Mouse (Mus musculus): ENCODE results near the gene Hmgb2. TPM values are rescaled to one million over a fixed set of nuclear protein-coding genes. Genes with fewer than 3 reads are reported as not detected.
"Not testable (repeated sequence)": the region's sequence is repeated elsewhere in the genome, so short reads cannot be mapped to it uniquely, and the experiment has no call there.

The Hmgb2 gene
- polyA plus RNA-seq (2012; rRNA removed) = 7.4 and 8.3 TPM in 2 replicates

DNA sequence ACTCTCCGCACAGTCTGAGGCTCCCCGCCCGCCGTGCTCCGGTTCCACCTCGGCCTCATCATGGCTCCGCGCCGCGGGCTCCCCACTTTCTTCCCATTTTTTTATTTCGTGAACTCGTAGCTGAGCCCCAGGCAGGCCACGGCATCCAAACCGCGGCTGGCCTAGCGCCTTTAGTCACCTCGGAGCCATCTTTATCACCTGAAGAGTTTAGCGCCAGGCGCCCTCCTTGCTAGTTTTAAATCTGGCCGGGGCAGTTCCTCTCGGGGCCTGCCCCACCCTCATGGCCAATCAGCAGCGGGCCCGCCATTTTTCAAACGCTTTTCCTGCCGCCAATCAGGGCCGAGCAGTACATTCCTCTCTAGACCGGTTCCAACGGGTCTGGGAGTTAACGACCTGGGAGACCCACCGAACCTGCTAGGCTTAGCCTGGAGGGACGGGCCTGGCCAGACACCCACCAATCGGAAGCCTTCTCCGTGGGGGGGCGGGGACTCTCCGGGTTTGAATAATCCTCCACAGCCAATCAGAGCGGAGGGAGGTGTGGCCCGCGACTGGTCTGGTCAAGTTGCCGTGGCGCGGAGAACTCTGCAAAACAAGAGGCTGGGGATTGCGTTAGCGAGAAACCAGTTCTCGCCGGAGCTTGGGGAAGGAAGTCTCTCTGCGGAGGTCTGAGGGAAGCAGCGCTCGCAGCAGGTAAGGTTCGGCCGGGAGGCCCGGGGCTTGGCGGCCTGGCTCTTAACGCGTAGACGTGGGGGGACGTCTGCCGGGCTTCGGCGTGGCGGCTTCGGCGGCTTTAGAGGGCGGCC, at the start of gene Hmgb2:
Hmgb2 (plus strand) TSS at position 592 of the 803 bp plus-strand sequence.
- DNase-seq (ENCODE audit: extremely low spot score in 1 of 2, low spot score in 1 of 2) = peak; percentile 99 to 100

DNA sequence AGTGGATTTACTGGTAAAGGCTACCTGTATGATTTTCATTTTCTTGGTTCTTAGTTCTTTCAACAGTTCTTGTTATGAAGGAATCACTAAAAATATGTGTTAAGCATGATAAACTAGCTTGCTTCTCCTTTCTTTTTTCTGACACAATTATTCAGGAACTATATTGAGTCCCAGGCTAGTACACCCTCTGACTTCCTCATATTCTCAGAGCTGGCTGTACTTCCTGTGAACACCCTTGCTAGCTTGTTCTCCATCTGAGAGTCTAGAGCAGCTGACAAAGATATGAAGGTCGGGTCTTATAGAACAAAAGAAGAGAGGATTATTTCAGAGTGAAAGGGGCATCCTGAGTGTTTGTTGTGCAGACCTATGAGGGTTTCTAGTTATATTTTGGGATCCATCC, 48.9 kb upstream of the Hmgb2 start:
- no peak for DNase-seq (ENCODE audit: extremely low spot score in 1 of 2, low spot score in 1 of 2)

DNA sequence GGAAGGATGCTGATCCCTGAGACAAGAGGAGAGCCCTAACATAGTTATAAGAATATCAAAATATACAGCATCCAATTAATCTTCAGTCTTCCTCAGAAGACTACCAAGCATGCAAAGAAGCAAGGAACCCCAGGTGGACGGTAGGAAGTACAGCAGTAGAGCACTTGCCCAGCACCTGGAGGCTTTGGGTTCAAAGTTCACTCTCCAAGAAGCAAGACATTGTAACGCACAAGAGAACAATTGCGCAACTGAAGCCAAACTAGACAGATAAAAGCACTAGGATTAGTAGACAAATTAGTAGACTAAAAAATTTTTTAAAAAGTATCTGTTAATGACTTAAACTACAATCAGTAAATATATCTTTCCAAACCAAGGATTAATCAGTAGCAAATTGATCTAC, 48.0 kb upstream of the Hmgb2 start:
- no peak for DNase-seq (ENCODE audit: extremely low spot score in 1 of 2, low spot score in 1 of 2)

DNA sequence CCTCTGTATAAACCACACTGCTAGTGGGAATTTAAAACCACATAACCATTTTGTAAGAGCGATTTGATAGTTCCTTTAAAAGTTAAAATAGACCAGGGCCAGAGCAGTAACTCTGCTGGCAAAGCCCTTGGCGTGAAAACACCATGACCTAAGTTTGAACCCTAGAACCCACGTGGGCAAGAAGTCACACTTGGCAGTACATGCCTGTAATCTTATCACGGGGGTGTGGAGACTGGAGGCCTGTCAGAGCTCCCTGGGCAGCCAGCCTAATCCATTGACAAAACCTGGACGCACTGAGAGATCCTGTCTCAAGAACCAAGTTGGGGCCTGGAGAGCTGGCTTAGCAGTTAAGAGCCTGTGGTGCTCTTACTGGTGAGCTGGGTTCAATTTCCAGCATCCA, 43.1 kb upstream of the Hmgb2 start:
- DNase-seq (ENCODE audit: extremely low spot score in 1 of 2, low spot score in 1 of 2) = peak in 1 of 2 experiments; percentile 12

DNA sequence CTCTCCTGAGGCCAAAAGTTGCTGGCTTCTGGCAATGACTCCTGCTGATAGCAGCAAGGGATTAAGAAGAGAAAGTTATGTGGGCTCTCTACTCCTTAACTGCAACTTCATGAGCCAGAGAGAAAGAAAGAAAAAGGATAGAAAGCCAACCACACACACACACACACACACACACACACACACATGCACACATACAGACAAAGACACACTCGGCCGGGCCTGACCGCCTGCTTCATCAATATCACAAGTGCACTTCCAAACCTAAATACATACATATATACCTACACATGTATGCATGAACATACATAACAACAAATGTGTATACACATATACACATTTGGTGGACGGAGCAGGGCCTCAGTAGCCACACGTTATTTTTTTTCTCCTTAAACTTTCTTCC, 40.8 kb upstream of the Hmgb2 start:
- DNase-seq (ENCODE audit: extremely low spot score in 1 of 2, low spot score in 1 of 2) = no peak

DNA sequence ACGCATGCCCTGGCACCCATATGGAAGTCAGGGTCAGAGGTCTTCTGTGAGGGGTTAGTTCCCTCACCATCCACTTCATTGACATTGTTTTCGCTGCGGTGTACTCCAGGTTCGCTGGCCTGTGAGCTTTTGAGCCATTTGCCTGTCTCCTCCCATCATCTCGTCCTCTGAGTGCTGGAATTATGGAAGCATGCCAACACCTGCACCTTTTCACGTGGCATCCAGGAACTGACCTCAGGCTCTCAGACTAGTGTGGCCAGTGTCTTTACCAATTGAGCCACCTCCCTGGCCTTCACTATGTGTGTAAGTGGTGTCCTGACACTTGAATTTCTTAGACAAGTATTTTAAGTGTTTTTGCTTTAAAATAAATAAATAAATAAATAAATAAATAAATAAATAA, 38.0 kb upstream of the Hmgb2 start:
- no peak for DNase-seq (ENCODE audit: extremely low spot score in 1 of 2, low spot score in 1 of 2)

DNA sequence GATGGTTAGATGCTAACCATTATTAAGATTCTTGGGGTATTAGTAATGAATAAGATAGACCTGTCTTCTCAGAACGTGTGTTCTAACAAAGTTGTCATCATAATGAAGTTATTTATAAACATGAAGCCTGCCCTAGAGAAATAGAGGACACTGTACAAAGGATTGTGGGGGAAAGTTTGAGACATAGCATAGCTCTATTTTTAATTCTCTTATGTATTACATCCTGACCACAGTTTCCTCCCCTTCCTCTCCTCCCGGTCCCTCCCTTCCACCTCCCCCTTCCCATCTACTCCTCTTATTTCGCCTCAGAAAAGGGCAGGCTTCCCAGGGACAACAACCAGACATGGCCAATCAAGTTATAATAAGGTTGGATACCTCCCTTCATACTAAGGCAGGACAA, 33.3 kb upstream of the Hmgb2 start:
- DNase-seq (ENCODE audit: extremely low spot score in 1 of 2, low spot score in 1 of 2) = no peak

DNA sequence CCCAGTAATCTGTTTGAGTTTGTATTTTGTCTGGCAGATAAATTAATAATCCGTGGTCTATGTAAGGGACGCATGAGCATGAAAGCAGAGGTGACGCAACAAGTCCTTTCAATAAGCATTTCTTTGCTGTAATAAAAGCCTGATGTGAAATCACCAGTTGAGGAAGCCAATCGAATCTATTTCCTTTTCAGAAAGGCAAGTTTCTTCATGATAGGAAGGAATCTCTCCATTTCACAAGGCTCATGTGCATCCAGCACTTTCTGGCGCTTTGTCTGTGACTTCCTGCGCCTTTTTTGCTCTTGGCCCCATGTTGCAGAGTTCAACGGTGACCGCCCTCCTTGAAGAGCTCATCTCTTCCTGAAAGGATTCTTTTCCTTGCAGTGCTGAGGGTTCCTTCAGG, 32.0 kb upstream of the Hmgb2 start:
- no peak for DNase-seq (ENCODE audit: extremely low spot score in 1 of 2, low spot score in 1 of 2)

DNA sequence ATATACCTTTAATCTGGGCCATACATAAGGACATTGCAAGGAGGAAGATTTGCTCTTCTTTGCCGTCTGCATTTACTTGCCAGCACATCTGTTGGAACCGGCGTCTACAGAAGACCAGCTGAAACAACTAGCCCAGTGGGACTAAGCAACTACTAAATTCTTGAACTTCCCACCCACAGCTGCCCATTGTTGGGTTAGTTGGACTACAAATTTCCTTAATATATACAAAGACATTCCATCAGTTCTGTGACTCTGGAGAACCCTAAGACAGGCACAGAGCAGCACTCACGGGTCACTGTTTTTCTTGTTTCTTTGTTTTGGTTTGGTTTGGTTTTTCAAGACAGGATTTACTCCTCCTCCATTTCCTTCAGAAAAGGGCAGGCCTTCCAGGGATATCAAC, 31.1 kb upstream of the Hmgb2 start:
- no peak for DNase-seq (ENCODE audit: extremely low spot score in 1 of 2, low spot score in 1 of 2)

DNA sequence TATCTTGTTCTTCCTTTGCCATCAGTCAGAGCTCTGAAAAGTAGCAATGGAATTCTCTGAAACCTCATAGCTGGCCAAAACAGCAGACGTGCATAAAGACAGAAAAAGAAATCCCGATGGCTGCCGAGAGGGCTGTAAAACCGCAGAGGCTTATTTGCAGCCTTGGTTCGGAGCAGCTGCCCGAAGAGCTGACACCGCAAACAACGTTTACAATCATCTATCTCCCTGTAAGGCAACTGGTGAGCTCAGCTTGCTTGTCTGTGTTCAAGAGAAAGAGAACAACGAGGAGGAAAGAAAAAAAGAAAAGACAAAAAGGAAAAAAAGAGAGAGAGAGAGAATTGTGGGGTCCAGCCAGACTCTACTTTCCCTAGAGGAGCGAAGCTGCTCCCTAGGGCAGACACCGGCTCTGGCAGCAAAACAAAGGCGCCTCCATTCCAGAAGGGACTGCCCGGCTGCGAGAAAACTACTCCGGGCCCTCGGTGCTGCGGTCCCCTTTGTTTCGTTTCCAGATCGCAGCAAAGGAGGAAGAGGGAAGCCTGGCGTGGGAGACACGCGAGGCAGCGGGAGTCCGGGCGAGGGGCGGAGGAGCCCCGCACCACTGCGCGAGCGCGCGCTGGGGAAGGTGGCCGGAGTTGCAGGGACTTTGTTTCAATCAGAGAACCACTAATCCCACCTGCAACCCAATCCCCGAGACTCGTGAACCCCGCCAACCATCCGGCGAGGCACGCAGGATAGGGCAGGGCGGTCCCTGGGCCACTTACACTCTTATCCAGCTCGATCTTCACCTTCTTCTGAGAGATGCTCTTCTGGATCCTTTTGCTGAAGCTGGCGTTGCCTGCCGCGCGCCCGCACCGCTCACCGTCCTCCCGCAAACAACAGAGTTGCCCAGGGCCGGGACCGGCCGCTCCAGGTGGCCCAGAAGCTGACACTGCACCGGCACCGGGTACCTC, 24.9 kb upstream of the Hmgb2 start:
- DNase-seq (ENCODE audit: extremely low spot score in 1 of 2, low spot score in 1 of 2) = peak in 1 of 2 experiments; percentile 31

DNA sequence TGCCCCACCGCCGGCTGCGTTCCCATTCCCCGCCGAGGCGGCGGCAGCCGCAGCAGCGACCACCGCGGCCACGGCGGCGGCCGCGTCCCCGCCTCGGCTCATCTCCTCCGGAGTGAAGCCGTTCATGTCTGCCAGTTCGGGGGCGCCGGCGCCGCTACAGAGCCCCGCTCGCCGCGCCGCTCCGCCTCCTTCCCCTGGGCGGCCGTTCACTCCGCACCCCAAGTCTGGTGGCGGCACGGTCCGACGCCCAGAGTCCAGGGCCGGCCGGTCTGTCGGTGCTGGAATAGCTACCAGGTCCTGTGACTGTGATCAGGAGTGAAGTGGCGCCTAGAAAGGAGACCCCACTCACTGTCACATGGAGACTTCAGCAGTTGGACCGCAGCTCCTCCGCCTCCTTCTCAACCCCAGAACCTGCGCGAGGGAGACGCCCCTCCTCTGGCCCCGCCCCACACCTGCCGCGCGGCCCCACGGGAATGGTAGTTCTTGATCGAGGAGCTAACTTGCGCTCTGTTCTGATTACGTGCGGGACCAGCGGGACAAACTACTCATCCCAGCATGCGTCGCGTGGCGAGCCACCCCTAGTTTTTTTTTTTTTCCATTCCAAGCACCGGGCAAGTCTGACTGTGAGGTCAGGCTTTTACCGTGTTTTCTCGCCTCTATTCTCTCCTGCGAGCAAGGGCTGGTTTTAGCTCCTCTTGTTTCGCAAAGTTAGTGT, 24.1 kb upstream of the Hmgb2 start, which contains the start of gene Sap30:
Sap30 (minus strand) TSS at position 420 of the 715 bp plus-strand sequence.
- peak; percentile 96 to 98 for DNase-seq (ENCODE audit: extremely low spot score in 1 of 2, low spot score in 1 of 2)

DNA sequence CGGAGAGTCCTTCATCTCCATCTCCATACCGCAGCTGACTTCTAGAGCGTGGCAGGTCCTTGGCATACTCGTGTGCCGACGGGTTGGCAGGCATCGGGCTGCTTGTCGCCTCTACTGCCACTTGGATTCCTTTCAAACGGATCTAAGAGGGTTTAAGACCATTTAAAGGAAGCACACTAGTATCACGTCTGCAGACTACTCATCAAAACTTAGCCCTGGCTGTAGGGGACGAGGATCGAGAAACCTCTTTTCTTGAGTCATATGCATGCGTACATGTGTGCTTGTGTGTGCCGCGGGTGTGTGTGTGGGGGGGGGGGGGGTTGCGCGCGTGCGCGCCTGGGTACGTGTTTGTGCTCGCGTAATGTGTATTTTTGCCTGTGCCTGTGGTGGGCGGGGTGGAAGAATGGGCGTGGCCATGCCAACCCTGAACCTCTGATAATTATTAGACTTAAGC, 23.4 kb upstream of the Hmgb2 start:
- DNase-seq (ENCODE audit: extremely low spot score in 1 of 2, low spot score in 1 of 2) = peak in 1 of 2 experiments; percentile 54

DNA sequence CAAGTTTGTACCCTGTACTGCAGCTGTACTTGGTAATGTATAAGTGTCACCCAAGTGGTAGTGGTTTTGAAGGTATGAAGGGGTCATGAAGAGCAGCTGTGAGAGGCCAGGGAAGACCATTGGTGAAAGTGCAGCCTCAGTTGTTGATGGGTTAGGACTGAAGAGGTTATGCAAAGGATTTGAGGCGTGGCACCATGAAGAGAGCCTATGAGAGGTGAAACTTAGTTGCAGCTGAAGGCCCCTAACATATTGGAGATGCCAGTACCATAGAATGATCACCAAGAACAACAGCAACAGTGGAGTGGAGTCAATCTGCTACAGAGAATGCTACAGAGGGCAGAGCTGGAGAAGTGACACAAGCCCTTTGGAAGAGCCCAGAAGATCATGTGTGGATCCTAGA, 22.3 kb upstream of the Hmgb2 start:
- DNase-seq (ENCODE audit: extremely low spot score in 1 of 2, low spot score in 1 of 2) = no peak

DNA sequence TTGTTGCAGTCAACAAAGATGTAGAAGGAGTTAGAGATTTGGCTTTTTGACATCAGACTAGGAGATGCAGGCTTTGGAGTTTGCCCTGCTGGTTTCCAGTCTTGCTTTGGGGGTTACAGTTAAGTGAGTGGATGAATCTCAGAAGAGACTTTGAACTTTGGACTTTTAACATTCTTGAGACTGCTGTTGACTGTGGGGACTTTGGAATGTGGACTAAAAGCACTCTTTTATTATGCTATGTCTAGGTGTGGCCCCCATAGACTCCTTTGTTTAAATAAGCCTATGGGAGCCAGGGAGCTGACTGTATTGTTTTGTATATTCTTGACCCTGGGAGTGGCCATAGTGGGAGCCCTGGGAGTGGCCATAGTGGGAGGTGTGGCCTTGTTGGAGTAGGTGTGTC, 21.8 kb upstream of the Hmgb2 start:
- DNase-seq (ENCODE audit: extremely low spot score in 1 of 2, low spot score in 1 of 2) = no peak

DNA sequence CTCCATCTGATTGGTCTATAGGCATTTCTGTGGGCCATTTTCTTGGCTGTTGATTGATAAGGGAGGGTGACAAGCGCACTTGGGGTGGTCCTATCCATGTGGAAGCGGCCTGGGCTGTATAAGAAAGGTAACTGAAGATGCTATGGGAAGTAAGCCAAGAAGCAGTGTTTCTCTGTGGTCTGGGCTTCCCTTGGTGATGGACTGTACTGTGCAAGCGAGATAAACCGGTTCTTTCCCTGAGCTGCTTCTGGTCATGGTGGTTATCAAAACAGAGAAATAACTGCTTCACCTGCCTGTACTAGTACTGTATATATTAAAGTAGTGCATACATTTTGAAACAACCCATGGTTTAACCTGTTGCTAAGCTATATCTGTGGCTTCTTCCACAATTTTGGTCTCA, 19.8 kb upstream of the Hmgb2 start:
- DNase-seq (ENCODE audit: extremely low spot score in 1 of 2, low spot score in 1 of 2) = no peak

DNA sequence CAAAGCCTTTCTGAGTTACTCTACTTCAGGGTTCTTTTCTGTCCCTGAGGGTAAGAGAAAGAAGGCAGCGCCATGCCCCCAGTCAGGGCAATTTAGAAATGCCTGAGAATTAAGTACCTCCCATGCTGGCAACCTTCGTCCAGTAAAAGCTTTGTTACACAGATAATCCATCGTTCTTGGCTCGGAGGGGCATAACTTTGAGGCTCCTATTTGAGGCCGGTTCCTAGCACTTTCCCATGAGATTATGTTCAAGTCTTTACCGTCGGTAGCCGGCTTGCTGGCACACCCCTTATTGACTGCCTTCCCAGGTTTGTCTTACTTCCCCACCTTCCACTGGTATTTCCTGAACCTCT, 13.2 kb upstream of the Hmgb2 start:
- no peak for DNase-seq (ENCODE audit: extremely low spot score in 1 of 2, low spot score in 1 of 2)

DNA sequence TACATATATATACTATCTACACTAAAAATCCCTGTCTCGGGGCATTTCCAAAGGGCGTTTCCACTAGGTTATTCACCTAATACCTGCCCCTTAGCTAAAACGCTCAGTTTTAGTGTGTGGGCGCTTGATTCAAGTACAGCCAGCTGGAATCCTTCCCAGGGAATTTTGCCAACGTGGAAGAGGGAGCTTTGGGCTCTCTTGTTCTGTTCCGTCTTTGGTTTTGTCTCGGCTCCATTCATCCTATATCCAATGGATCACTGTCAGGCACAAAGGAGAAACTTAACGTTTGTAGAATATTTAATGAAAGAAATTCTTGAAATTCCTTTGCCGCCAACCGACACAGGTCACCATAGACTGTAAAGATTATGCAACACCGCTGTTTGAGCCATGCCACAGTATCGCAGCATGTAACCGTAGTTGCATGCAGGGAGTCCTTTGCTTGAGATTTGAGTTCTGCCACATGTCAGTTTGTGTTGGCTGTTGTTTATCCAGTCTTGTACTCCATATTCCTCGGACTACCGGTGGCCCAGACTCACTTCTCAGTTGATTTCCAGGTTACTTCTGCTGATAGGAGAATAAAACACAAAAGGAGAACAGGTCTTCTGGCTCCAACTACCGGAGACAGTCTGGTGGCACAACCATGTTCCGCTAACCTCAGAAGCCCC, 12.7 kb upstream of the Hmgb2 start:
- peak in 1 of 2 experiments; percentile 51 for DNase-seq (ENCODE audit: extremely low spot score in 1 of 2, low spot score in 1 of 2)

DNA sequence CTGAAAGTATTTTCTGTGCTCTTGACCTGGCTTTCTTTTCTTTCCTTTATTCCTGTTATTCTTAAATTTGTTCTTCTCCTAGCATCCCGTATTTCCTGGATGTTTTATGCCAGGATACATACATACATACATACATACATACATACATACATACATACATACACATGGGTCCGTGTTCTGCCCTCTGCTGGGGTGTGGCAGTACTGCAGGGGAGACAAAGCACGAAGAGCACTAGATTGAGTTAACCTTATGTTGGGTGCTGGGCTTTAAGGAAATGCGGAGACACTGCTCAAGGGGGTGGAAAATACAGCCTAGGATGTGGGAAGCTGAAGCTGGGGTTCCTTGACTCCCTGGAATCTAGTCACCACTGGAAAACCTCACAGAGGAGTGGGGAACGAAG, 8.1 kb upstream of the Hmgb2 start:
- DNase-seq (ENCODE audit: extremely low spot score in 1 of 2, low spot score in 1 of 2) = peak in 1 of 2 experiments; percentile 84

DNA sequence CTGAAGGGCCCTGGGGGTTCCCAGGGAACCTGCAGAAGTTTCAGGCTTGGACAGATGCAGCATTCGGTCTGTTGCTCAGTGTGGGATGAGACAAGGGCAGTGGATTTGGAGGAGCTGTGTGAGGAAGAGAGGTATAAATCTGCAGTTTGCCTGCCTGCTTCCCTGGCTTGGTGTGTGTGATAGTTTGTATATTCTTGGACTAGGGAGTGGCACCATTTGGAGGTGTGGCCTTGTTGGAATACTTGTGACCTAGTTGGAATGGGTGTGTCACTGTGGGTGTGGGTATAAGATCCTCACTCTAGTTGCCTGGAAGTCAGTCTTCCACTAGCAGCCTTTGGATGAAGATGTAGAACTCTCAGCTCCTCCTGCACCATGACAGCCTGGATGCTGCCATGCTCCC, 6.2 kb upstream of the Hmgb2 start:
- DNase-seq (ENCODE audit: extremely low spot score in 1 of 2, low spot score in 1 of 2) = not testable (repeated sequence)

DNA sequence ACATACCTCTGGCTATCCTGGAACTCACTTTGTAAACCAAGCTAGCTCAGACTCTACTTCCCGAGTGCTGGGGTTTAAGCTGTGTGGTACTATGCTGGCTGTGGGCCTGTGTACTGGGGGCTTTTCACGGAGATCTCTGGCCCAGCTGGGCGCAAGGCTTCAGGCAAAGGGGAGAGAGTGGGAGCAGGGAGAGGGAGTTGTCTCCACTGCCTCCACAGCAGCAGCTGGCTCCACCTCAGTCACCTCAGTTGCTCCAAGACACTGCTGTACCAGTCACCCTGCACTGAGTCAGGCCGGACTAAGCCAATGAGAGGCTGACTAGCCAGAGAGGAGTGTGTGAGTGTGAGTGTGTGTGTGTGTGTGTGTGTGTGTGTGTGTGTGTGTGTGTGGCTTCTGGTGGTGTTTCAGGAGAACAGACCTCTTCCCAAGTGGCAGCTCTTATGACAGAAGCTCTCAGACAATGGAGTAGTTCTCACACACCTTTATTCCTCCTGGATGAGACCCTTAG, 4.1 kb upstream of the Hmgb2 start:
- no peak for DNase-seq (ENCODE audit: extremely low spot score in 1 of 2, low spot score in 1 of 2)

All from frontal cortex, adult 2 months (tissue).